Mouse (Mus musculus): ENCODE results near the gene Gng2.
A peak's percentile ranks its signal among the peaks of the same experiment; 100 is the strongest.

The Gng2 gene

GRCm38 (mm10) chr14:19977271-19978024 lies at the start of gene Gng2:
Gene Gng2, minus strand, starts transcription at chr14:19977627.
- peak; percentile 43 for DNase-seq

GRCm38 (mm10) chr14:20024888-20025719 lies 47.7 kb upstream of the Gng2 start:
- no peak for DNase-seq

GRCm38 (mm10) chr14:20023939-20024338 lies 46.5 kb upstream of the Gng2 start:
- DNase-seq: no peak

GRCm38 (mm10) chr14:20019486-20019885 lies 42.1 kb upstream of the Gng2 start:
- no peak for DNase-seq

GRCm38 (mm10) chr14:20012506-20013275 lies 35.3 kb upstream of the Gng2 start:
- DNase-seq: no peak

GRCm38 (mm10) chr14:20007446-20007845 lies 30.0 kb upstream of the Gng2 start:
- no peak for DNase-seq

GRCm38 (mm10) chr14:20004777-20005289 lies 27.4 kb upstream of the Gng2 start:
- DNase-seq: no peak

- DNase-seq: no peak
Observed at GRCm38 (mm10) chr14:19996853-19997252, 19.4 kb upstream of the Gng2 start.

GRCm38 (mm10) chr14:19995943-19996342 lies 18.5 kb upstream of the Gng2 start:
- no peak for DNase-seq

GRCm38 (mm10) chr14:19994068-19994467 lies 16.6 kb upstream of the Gng2 start:
- no peak for DNase-seq

GRCm38 (mm10) chr14:19993570-19993883 lies 16.1 kb upstream of the Gng2 start:
- DNase-seq: no peak

GRCm38 (mm10) chr14:19992873-19993569 lies 15.6 kb upstream of the Gng2 start:
- DNase-seq: no peak

- no peak for DNase-seq
Observed at GRCm38 (mm10) chr14:19991861-19992260, 14.4 kb upstream of the Gng2 start.

- DNase-seq: no peak
Observed at GRCm38 (mm10) chr14:19990436-19990993, 13.1 kb upstream of the Gng2 start.

- no peak for DNase-seq
Observed at GRCm38 (mm10) chr14:19988410-19988809, 11.0 kb upstream of the Gng2 start.

GRCm38 (mm10) chr14:19987358-19987834 lies 10.0 kb upstream of the Gng2 start:
- DNase-seq: no peak

GRCm38 (mm10) chr14:19986614-19987357 lies 9.4 kb upstream of the Gng2 start:
- peak; percentile 71 for DNase-seq

GRCm38 (mm10) chr14:19985912-19986613 lies 8.6 kb upstream of the Gng2 start:
- DNase-seq: no peak

- no peak for DNase-seq
Observed at GRCm38 (mm10) chr14:19985107-19985911, 7.9 kb upstream of the Gng2 start.

All from cerebellum, adult 8-10 months (tissue).